Mouse (Mus musculus) liver, embryonic 12.5 days (tissue): ENCODE results near the gene Ankdd1a. TPM values are rescaled to one million over a fixed set of nuclear protein-coding genes. Genes with fewer than 3 reads are reported as not detected.

ENCODE experiments used
- ATAC-seq: fragments of 200-750 bp; cut with Nextera tagmentation; 2 replicates; pipeline ENCODE4 v1.8.0; 2017; ENCODE audit warnings: moderate number of reproducible peaks, mild to moderate bottlenecking, moderate library complexity
- H3K27ac ChIP-seq: fragments of 300-500 bp; sonication (generic); 2 replicates; pipeline ENCODE4 v1.5.1; 2016; ENCODE audit warnings: mild to moderate bottlenecking
- H3K27me3 ChIP-seq: fragments of 300-500 bp; sonication (generic); replicated peaks from 2 replicates; pipeline ENCODE4 v1.6.1; 2016; ENCODE audit warnings: mild to moderate bottlenecking, moderate library complexity
- H3K36me3 ChIP-seq: fragments of 300-500 bp; sonication (generic); 2 replicates; pipeline ENCODE4 v1.6.1; 2016; ENCODE audit warnings: mild to moderate bottlenecking, moderate library complexity
- H3K4me1 ChIP-seq: fragments of 300-500 bp; sonication (generic); 2 replicates; pipeline ENCODE4 v1.6.1; 2016
- H3K4me2 ChIP-seq: fragments of 300-500 bp; sonication (generic); 2 replicates; pipeline ENCODE4 v1.6.1; 2016; ENCODE audit warnings: mild to moderate bottlenecking, moderate library complexity
- H3K4me3 ChIP-seq: fragments of 300-500 bp; sonication (generic); 2 replicates; pipeline ENCODE4 v1.5.1; 2016; ENCODE audit warnings: mild to moderate bottlenecking, moderate library complexity
- H3K9ac ChIP-seq: fragments of 300-500 bp; sonication (generic); 2 replicates; pipeline ENCODE4 v1.6.1; 2016; ENCODE audit warnings: mild to moderate bottlenecking, moderate library complexity
- H3K9me3 ChIP-seq: fragments of 300-500 bp; sonication (generic); replicated peaks from 2 replicates; pipeline ENCODE4 v1.6.1; 2016; ENCODE audit warnings: mild to moderate bottlenecking, moderate library complexity
- WGBS: fragments of 180-500 bp; shearing (Covaris S2); methylation state at CpG from one replicate; pipeline ENCODE4 v1.1.7; 2016; ENCODE audit not compliant: insufficient replicate concordance; 5-methylcytosine and 5-hydroxymethylcytosine counted together
- polyA plus RNA-seq: library from polyadenylated mRNA; unstranded; fragments of >200 nt; fragmentation: Nextera tagmentation; extraction: Ambion mirVana; gene quantifications from 2 replicates; pipeline ENCODE4 v1.2.1, GENCODE M21; 2016

The Ankdd1a gene
- polyA plus RNA-seq, 1 experiment from 2014 or later, result not detected

GRCm38 (mm10) chr9:65525445-65526195 is 5.6 kb upstream of the Ankdd1a start:
- Histone ChIP-seq H3K4me2 (no peak overlapping the region), H3K4me1 (peaks cover 62% of the 10 kb centered on the region), H3K9ac (peak overlapping the region; percentile 6; the same call in 1 of the 2 replicates), H3K27me3 (peaks cover 9% of the 10 kb centered on the region), H3K9me3 (no peaks in the 10 kb centered on the region), H3K4me3 (no peak overlapping the region), H3K36me3 (no peaks in the 10 kb centered on the region), H3K27ac (peak overlapping the region; percentile 58; the same call in 1 of the 2 replicates)
- WGBS, result 71% methylated on average over 10 of the region's 10 CpGs
- ATAC-seq, result no peak

GRCm38 (mm10) chr9:65523611-65524364 is 3.8 kb upstream of the Ankdd1a start:
- Histone ChIP-seq H3K9ac (no peak overlapping the region), H3K9me3 (no peaks in the 10 kb centered on the region), H3K36me3 (no peaks in the 10 kb centered on the region), H3K27me3 (peaks cover 27% of the 10 kb centered on the region), H3K4me2 (no peak overlapping the region), H3K4me1 (peaks cover 50% of the 10 kb centered on the region), H3K27ac (0 out of 2 replicates have a peak overlapping the region, but pooled peaks have one; percentile 13), H3K4me3 (no peak overlapping the region)
- ATAC-seq, result peak; percentile 71
- WGBS, result 21% methylated on average over 14 of the region's 14 CpGs

- no peak for ATAC-seq
- H3K36me3 ChIP-seq, result no peaks in the 10 kb centered on the region
- H3K9me3 ChIP-seq, result no peaks in the 10 kb centered on the region
- H3K4me2 ChIP-seq, result peak overlapping the region; percentile 38
- peaks cover 24% of the 10 kb centered on the region for H3K4me1 ChIP-seq
- no peak overlapping the region for H3K9ac ChIP-seq
- peaks cover 39% of the 10 kb centered on the region for H3K27me3 ChIP-seq
- WGBS, result 37% methylated on average over 11 of the region's 11 CpGs
- no peak overlapping the region for H3K27ac ChIP-seq
- no peak overlapping the region for H3K4me3 ChIP-seq
These were observed 498 bp upstream of the Ankdd1a start for GRCm38 (mm10) chr9:65520505-65520876.

- WGBS, result 55% methylated on average over 3 of the region's 3 CpGs
- H3K4me2 ChIP-seq, result no peak overlapping the region
These were observed 5.1 kb downstream of the Ankdd1a start for GRCm38 (mm10) chr9:65514851-65515261.

GRCm38 (mm10) chr9:65514431-65514830 is 5.6 kb downstream of the Ankdd1a start:
- no peaks in the 10 kb centered on the region for H3K9me3 ChIP-seq
- H3K4me3 ChIP-seq, result no peak overlapping the region
- no peaks in the 10 kb centered on the region for H3K36me3 ChIP-seq

More at GRCm38 (mm10) chr9:65514851-65515261, 5.1 kb downstream of the Ankdd1a start:
- Histone ChIP-seq H3K27me3 (peaks cover 36% of the 10 kb centered on the region), H3K4me3 (no peak overlapping the region), H3K27ac (no peak overlapping the region), H3K36me3 (no peaks in the 10 kb centered on the region), H3K9ac (no peak overlapping the region), H3K9me3 (no peaks in the 10 kb centered on the region), H3K4me1 (peaks cover under 1% of the 10 kb centered on the region; the same call in 1 of the 2 replicates)
- ATAC-seq, result no peak

GRCm38 (mm10) chr9:65512520-65512919 is 7.5 kb downstream of the Ankdd1a start:
- Histone ChIP-seq H3K4me2 (no peak overlapping the region), H3K9ac (no peak overlapping the region), H3K4me3 (no peak overlapping the region), H3K9me3 (no peaks in the 10 kb centered on the region), H3K4me1 (no peaks in the 10 kb centered on the region), H3K36me3 (no peaks in the 10 kb centered on the region), H3K27ac (no peak overlapping the region), H3K27me3 (peaks cover 36% of the 10 kb centered on the region)
- no peak for ATAC-seq
- 73% methylated on average over 3 of the region's 3 CpGs for WGBS

More at GRCm38 (mm10) chr9:65514431-65514830, 5.6 kb downstream of the Ankdd1a start:
- no peaks in the 10 kb centered on the region for H3K4me1 ChIP-seq
- ATAC-seq, result no peak
- WGBS, result 62% methylated on average over 8 of the region's 8 CpGs
- H3K9ac ChIP-seq, result no peak overlapping the region
- H3K27me3 ChIP-seq, result peaks cover 36% of the 10 kb centered on the region
- no peak overlapping the region for H3K4me2 ChIP-seq
- no peak overlapping the region for H3K27ac ChIP-seq

GRCm38 (mm10) chr9:65508449-65508848 is 11.5 kb downstream of the Ankdd1a start:
- ATAC-seq, result no peak
- 50% methylated on average over 7 of the region's 7 CpGs for WGBS
- H3K4me3 ChIP-seq, result no peak overlapping the region

GRCm38 (mm10) chr9:65502721-65503505 is 17.1 kb downstream of the Ankdd1a start:
- no peak for ATAC-seq
- no peaks in the 10 kb centered on the region for H3K36me3 ChIP-seq

More at GRCm38 (mm10) chr9:65508449-65508848, 11.5 kb downstream of the Ankdd1a start:
- Histone ChIP-seq H3K4me2 (no peak overlapping the region), H3K36me3 (no peaks in the 10 kb centered on the region), H3K9ac (no peak overlapping the region), H3K9me3 (no peaks in the 10 kb centered on the region), H3K4me1 (no peaks in the 10 kb centered on the region), H3K27me3 (peaks cover 30% of the 10 kb centered on the region; the same call in 1 of the 2 replicates), H3K27ac (no peak overlapping the region)

GRCm38 (mm10) chr9:65502146-65502545 is 17.8 kb downstream of the Ankdd1a start:
- H3K4me1 ChIP-seq, result no peaks in the 10 kb centered on the region
- H3K27ac ChIP-seq, result no peak overlapping the region
- no peaks in the 10 kb centered on the region for H3K36me3 ChIP-seq
- H3K27me3 ChIP-seq, result 0 out of 2 replicates have a peak, but pooled peaks cover 4% of the 10 kb centered on the region
- H3K9ac ChIP-seq, result no peak overlapping the region
- WGBS, result 53% methylated on average over 8 of the region's 8 CpGs
- H3K9me3 ChIP-seq, result no peaks in the 10 kb centered on the region
- H3K4me2 ChIP-seq, result no peak overlapping the region
- ATAC-seq, result no peak
- no peak overlapping the region for H3K4me3 ChIP-seq

More at GRCm38 (mm10) chr9:65502721-65503505, 17.1 kb downstream of the Ankdd1a start:
- no peak overlapping the region for H3K9ac ChIP-seq
- H3K4me3 ChIP-seq, result no peak overlapping the region
- WGBS, result 74% methylated on average over 21 of the region's 21 CpGs
- H3K27me3 ChIP-seq, result peaks cover 6% of the 10 kb centered on the region; the same call in 1 of the 2 replicates
- no peak overlapping the region for H3K27ac ChIP-seq
- H3K9me3 ChIP-seq, result no peaks in the 10 kb centered on the region
- no peaks in the 10 kb centered on the region for H3K4me1 ChIP-seq
- no peak overlapping the region for H3K4me2 ChIP-seq

- Histone ChIP-seq H3K9me3 (no peaks in the 10 kb centered on the region), H3K27ac (no peak overlapping the region), H3K4me2 (no peak overlapping the region), H3K4me3 (no peak overlapping the region), H3K36me3 (0 out of 2 replicates have a peak, but pooled peaks cover 3% of the 10 kb centered on the region), H3K27me3 (0 out of 2 replicates have a peak, but pooled peaks cover 3% of the 10 kb centered on the region), H3K9ac (no peak overlapping the region), H3K4me1 (peaks cover 4% of the 10 kb centered on the region; the same call in 1 of the 2 replicates)
- 70% methylated on average over 4 of the region's 4 CpGs for WGBS
- ATAC-seq, result no peak
These were observed 27.1 kb downstream of the Ankdd1a start for GRCm38 (mm10) chr9:65492851-65493250.

- Histone ChIP-seq H3K4me1 (peaks cover 4% of the 10 kb centered on the region; the same call in 1 of the 2 replicates), H3K4me2 (no peak overlapping the region), H3K27ac (no peak overlapping the region), H3K4me3 (no peak overlapping the region), H3K27me3 (0 out of 2 replicates have a peak, but pooled peaks cover 3% of the 10 kb centered on the region), H3K9me3 (no peaks in the 10 kb centered on the region), H3K36me3 (0 out of 2 replicates have a peak, but pooled peaks cover 3% of the 10 kb centered on the region), H3K9ac (no peak overlapping the region)
- no peak for ATAC-seq
- 59% methylated on average over 2 of the region's 2 CpGs for WGBS
These were observed 27.6 kb downstream of the Ankdd1a start for GRCm38 (mm10) chr9:65492351-65492750.
